Mouse (Mus musculus) left cerebral cortex, adult 18-20 months (tissue): ENCODE measurements around the gene Ipo7. TPM values are rescaled to one million over a fixed set of nuclear protein-coding genes. Genes with fewer than 3 reads are reported as not detected.
"Not testable (repeated sequence)": the region's sequence is repeated elsewhere in the genome, so short reads cannot be mapped to it uniquely, and the experiment has no call there.

Experiments
- DNase-seq, 2 experiments: peaks; one replicate each; pipeline ENCODE4 v3.0.0; 2021 to 2022; ENCODE audit warnings: low spot score in 2 of 2, mixed read lengths in 1 of 2
- long read RNA-seq, 2 experiments: library from polyadenylated mRNA; stranded (forward); transcript quantifications; one replicate each; pipeline ENCODE4 v2.0.0; 2021
- total RNA-seq, 2 experiments: library from RNA; stranded (reverse); gene quantifications; 2 replicates each; pipeline ENCODE4 v1.2.3; 2021

The Ipo7 gene
- total RNA-seq = 100 to 1,000 TPM in 1 of 2 experiments, 10 to 100 TPM in 1; 98.4 to 106 TPM
- long read RNA-seq, experiment 1, full-length matches to known transcripts = 7 of 25 reads
- long read RNA-seq, experiment 1, partial matches to known transcripts = 14 of 25 reads
- long read RNA-seq, experiment 1, other reads (novel, unspliced or antisense) = 4 of 25 reads
- long read RNA-seq, experiment 2, full-length matches to known transcripts = 3 of 8 reads
- long read RNA-seq, experiment 2, partial matches to known transcripts = 5 of 8 reads
- long read RNA-seq, experiment 2, other reads (novel, unspliced or antisense) = 0 of 8 reads

DNA sequence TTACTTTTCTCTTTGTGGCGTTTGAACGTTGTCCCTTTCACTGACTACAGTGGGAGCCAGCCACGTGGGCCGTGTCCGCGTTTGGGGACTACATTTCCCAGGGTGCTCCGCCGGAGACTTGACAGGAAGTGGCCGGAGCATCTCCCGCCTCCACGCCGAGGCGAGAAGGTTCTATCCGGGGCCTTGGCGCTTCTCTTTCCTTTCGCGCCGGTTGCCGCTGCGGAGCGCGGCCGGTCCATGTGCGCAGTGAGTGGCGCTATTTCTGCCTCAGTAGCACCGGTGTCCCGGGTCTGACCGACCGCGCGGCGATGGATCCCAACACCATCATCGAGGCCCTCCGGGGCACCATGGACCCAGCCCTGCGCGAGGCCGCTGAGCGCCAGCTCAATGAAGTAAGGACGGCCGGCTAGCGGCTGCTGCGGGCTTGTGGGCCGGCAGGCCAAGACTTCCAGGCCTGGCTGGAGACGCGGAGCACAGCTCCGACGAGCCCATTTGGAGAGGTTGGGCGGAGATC is at the start of gene Ipo7:
TSS of gene Ipo7 (plus strand) at position 158 of the 514 bp plus-strand sequence.
- DNase-seq = peak; percentile 93 to 95

- DNase-seq = no peak
Measured at GRCm38 (mm10) chr7:109968924-109969450, 49.1 kb upstream of the Ipo7 start.

GRCm38 (mm10) chr7:109969542-109969941 is 48.5 kb upstream of the Ipo7 start:
- DNase-seq = no peak

GRCm38 (mm10) chr7:109975966-109976715 is 41.9 kb upstream of the Ipo7 start:
- no peak for DNase-seq

- DNase-seq = not testable (repeated sequence)
Measured at GRCm38 (mm10) chr7:109977131-109977530, 40.9 kb upstream of the Ipo7 start.

DNA sequence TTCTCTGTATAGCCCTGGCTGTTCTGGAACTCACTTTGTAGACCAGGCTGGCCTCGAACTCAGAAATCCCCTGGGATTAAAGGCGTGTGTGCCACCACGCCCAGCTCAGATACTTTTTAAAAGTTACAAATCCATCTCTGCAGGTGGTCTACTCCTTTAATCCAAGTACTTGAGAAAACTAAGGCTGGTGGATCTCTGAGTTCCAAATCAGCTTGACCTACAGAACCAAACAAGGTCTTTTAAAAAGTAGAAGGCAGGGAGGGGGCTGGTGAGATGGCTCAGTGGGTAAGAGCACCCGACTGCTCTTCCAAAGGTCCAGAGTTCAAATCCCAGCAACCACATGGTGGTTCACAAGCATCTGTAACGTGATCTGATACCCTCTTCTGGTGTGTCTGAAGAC is 33.5 kb upstream of the Ipo7 start:
- not testable (repeated sequence) for DNase-seq

DNA sequence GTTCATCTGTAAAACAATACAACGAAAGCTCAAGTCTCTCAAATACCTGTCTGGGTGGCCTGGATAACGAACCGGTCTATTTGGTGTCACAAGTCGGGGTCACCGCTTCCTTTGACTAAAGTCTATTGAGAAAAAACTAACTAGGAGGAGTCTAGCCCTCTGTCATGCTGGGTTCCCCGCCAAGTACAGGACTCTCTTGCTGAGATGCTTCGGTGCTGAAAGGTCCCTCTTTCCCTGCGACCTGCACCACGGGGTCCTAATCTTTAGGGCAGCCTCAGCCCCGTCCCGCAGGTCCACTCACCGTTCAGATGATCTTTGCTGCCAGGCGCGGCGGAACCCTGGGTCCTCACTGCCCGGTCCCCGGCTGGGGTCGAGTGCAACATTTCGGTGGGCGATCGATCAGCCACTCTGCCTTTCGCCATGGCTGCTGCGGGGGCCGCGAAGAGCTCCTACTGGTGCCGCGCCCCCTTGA is 32.4 kb upstream of the Ipo7 start:
- peak in 1 of 2 experiments; percentile 8 for DNase-seq

GRCm38 (mm10) chr7:109986133-109986669 is 31.9 kb upstream of the Ipo7 start:
- DNase-seq = peak; percentile 98

DNA sequence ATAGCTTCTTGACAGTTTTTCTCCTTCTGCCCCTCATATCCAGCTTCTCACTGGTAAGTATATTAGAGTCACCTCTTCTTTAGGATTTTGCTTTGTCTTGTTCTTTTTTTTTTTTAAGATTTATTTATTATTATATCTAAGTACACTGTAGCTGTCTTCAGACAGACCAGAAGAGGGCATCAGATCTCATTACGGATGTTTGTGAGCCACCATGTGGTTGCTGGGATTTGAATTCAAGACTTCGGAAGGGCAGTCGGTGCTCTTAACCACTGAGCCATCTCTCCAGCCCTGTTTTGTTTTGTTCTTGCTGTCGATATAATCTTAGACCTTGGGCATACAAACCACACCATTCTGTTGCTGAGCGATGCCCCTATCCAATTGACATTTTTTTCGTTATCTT is 31.3 kb upstream of the Ipo7 start, which contains the start of gene Tmem41b:
TSS of gene Tmem41b (minus strand) at position 155 of the 400 bp plus-strand sequence.
- DNase-seq = peak; percentile 7 to 11

DNA sequence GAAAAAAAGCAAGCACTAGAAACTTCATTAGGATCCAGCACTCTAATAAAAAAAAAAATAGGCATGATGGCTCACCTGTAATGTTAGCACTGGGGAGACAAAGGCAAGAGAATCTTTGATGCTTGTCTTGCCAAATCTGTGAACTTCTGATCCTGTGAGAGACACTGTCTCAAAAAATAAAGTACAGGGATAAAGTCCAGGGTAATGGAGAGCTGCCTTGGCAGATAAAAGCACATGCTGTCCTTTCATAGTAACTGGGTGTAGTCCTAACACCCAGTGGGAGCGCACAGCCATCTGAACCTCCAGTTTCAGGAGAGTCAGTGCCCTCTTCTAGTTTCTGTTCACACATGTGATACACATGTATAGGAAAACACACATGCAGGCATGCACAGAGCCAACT is 26.8 kb upstream of the Ipo7 start:
- no peak for DNase-seq

GRCm38 (mm10) chr7:109993157-109993959 is 24.7 kb upstream of the Ipo7 start:
- no peak for DNase-seq

DNA sequence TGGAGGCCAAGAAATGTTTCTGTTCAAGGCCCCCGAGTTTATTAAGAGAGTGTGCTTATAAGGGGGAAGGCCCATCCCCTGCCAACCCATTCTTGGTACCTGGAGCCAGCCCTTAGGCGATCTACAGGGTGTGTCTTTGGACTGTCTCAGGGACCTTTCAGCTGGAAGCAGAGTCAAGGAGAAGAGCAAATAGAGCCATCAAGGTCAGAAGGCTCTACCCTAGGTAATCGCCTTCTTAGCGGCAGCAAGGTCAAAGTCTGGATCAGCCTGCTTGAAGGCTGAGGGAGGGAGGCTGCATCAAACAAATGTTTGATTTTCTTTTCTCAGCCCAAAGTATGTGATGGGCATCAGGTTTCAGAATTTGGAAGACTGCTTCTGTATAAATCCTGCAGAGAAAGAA is 19.7 kb upstream of the Ipo7 start:
- no peak for DNase-seq

DNA sequence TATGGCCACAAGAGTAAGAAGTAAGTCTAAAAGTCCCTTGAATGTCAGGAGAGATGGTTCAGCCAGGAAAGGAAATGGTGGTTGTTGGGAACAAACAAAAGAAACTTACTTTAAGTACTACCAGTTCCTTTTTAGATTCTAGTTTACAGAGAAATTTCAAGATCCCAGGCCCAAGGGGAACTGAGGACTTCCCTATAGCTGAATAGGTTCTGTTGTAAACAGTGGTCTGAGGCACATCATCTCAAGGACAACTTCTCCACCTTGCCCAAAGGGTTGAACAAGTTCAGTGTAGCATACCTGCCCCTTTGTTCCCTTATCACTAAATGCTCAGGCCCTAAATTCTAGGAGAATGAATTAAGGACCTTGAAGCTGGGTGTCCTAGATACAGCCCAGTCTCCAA is 16.0 kb upstream of the Ipo7 start:
- no peak for DNase-seq

DNA sequence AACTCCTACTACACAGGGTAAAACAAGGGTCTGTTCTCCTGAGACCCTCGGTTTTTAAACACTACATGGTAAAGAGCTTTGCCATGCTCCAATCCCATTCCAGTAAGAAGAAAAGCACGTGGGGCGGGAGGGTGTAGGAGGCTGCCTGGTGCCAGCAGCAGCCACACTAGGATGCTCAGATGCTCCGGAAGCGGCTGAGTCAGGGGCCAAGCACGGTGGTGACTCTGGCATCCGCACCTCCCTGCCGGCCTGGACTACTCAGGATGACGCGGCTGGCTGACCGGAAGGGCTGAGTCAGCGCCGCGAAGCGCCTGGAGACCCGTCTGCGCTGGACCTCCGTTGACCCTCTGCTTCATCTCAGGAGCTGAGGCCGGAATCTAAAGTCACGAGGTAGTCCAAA is 15.1 kb upstream of the Ipo7 start:
- peak; percentile 9 to 28 for DNase-seq

DNA sequence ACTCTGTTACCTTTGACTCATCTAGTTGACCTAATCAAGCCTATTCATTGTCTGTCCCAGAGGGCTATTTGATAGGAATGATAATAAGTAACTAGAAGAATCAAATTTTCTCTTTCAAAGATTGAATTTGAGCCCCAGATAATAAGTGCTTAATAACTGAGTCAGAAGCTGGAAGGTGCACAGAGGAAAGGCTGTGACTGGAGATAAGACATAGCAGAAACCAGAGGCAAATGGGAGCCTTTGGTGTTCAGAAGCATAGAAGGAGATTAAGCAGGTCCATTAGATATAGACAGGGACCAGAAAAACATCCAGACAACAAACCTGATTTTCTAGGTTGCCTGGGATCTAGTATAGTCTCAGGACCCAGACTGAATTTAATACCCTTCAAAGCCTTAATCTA is 12.1 kb upstream of the Ipo7 start:
- no peak for DNase-seq

- no peak for DNase-seq
Measured at GRCm38 (mm10) chr7:110006471-110007195, 11.4 kb upstream of the Ipo7 start.

DNA sequence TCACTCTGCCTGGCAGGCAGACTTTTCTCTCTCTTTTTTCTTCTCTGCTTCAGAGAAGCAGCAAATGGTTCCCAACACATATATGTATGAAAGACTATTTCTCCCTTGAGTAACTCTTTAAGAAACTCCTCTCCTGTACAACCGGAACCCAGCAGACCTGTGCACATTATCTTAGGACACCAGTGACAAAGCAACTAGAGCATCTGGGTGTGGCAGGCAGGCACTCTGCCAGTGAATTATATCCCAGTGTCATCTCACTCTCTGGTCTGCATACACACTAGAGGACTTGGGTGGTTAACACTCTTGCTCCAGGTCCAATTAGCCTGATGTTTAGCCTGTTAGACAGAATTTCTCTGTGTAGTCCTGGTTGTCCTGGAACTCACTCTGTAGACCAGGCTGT is 9.6 kb upstream of the Ipo7 start:
- DNase-seq = no peak

DNA sequence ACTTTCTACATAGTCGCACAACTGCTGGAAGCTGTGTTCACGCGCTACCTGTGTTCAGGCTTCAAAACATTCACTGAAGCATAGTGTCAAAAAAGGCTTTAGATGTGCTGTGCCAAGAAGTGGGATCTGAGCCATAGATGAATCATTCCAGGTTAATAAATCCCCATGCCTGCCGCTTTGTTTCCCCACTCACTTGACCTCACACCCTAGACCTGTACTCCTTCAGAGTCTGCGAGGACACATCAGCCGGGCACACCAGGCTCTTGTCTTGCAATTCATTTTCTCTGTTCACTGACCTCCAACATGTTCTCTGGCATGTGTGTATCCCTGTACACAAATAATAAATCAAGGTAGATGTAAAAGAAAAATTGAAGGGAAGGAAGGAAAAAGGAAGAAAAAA is 9.0 kb upstream of the Ipo7 start:
- no peak for DNase-seq

DNA sequence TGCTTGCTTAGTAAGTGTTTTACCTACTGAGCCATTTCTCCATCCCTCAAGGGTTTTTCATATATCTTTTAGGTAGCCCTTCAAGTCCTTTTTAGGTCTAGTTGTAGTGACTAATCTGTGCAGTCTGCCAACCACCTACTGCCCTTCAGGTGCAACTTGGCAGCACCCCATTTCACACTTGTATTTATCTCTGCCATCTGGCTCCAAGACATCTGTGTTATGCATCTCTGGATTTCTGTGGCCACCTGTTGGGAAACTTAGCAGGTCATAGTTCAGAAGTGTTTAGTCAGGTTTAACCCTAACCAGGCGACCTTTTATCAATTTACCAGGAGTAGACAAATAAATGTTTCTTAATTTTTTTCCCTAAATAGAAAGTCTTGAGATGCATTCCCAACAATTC is 6.7 kb upstream of the Ipo7 start:
- DNase-seq = no peak

DNA sequence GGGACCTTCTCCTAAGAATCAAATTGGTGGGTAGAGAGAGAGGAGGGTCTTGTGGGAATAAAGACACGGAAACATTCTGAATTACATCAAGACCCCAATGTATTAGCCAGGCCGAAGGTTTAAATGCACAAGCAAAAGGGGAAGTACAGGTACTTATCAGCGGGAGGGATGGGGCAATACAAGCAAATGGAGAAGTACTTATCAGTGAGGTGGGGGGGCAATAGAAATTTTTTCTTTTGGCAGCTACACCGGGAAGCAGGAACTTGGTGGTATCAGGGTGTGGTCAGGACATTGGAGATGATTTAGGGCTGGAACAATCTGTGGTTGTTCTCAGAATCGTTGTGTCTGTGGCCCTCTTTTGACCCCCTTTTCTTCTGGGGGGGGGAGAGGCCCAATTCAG is 3.8 kb upstream of the Ipo7 start:
- no peak for DNase-seq
